Comparison of ENCODE assay signal across 8 mouse cellular contexts in the genomic region with DNA sequence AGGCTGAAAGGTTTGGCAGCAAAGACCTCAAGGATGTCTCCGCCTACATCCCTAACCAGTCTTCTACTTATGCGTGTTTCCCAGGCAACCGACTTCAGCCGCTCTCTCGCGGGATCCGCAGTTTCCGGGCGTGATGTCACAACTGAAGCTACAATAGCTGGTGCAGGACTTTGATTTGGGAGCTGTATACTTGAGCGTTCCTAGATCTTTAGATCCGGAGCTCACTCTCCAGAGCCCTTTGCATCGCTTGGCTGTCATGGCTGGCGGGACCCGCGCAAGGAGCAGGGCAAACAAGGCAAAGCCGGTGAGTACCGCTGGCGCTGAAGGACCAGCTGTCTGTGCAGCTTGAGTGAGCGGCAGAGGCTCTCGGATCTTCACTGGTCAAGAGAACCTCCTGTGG. TPM values are rescaled to one million over a fixed set of nuclear protein-coding genes. Genes with fewer than 3 reads are reported as not detected.
DNase-seq lines count a peak whose midpoint lies in the region; ATAC-seq and TF ChIP-seq lines count a peak whose summit lies in the region.

TSS of gene Lrif1 (plus strand) at position 158 of the 400 bp plus-strand sequence.

- peak; percentile 37; the same call in 1 of the 2 replicates for TF ChIP-seq POLR2A in brain, embryonic 14.5 days (IDR thresholded peaks at IDR 0.05; ENCODE audit: borderline replicate concordance, extremely low read depth, insufficient read depth, insufficient read length, poor library complexity, severe bottlenecking)
- TF ChIP-seq POLR2A in myocyte (IDR thresholded peaks at IDR 0.05; ENCODE audit: insufficient read length, low read depth), result peak; percentile 35

- ATAC-seq in heart, embryonic 14.5 days (ENCODE audit: insufficient number of reproducible peaks, insufficient read depth, low FRiP score, low read depth), result peak; percentile 79
- ATAC-seq in liver, embryonic 11.5 days (replicated peaks; ENCODE audit: low FRiP score), result peak; percentile 85
- ATAC-seq in stomach, embryonic 14.5 days (ENCODE audit: insufficient number of reproducible peaks, insufficient read depth, low FRiP score, low read depth), result peak; percentile 95

- H3K79me2 ChIP-seq in myocyte (ENCODE audit: control insufficient read depth, insufficient read depth), result no peaks in the 10 kb centered on the region

- H3K27ac ChIP-seq in heart, embryonic 14.5 days (replicated peaks in 1 of 2; ENCODE audit: control insufficient read depth in 1 of 2, insufficient read depth in 1 of 2, low read depth in 2 of 2, low read length in 2 of 2), result 0 out of 4 replicates have a peak within 1 kb of the TSS, but pooled peaks have one; percentile 31 to 41
- H3K27ac ChIP-seq in liver, embryonic 11.5 days (ENCODE audit: low read depth, low read length), result no peak within 1 kb of the TSS
- no peak within 1 kb of the TSS for H3K27ac ChIP-seq in stomach, embryonic 14.5 days (ENCODE audit: low read length)

- peak within 1 kb of the TSS; percentile 70 for H3K4me2 ChIP-seq in heart, embryonic 14.5 days (ENCODE audit: low read length)
- H3K4me2 ChIP-seq in liver, embryonic 11.5 days, result peak within 1 kb of the TSS; percentile 26
- peak within 1 kb of the TSS; percentile 66 for H3K4me2 ChIP-seq in myocyte (ENCODE audit: low read depth)
- peak within 1 kb of the TSS; percentile 53 for H3K4me2 ChIP-seq in stomach, embryonic 14.5 days (replicated peaks; ENCODE audit: low read depth, low read length)

- H3K36me3 ChIP-seq in heart, embryonic 14.5 days (ENCODE audit: control insufficient read depth, insufficient read depth, low read length), result no peaks in the 10 kb centered on the region
- no peaks in the 10 kb centered on the region for H3K36me3 ChIP-seq in liver, embryonic 11.5 days (ENCODE audit: control insufficient read depth, insufficient read depth, low read length)
- H3K36me3 ChIP-seq in myocyte (ENCODE audit: control insufficient read depth, insufficient read depth), result no peaks in the 10 kb centered on the region
- no peaks in the 10 kb centered on the region for H3K36me3 ChIP-seq in stomach, embryonic 14.5 days (ENCODE audit: control insufficient read depth, insufficient read depth, low read length)

- TF ChIP-seq CTCF in brain, embryonic 14.5 days (IDR thresholded peaks at IDR 0.05; ENCODE audit: borderline replicate concordance, extremely low read depth, insufficient read depth, insufficient read length), result no peak

- H3K9ac ChIP-seq in heart, embryonic 14.5 days (ENCODE audit: low read length), result peak within 1 kb of the TSS; percentile 78
- H3K9ac ChIP-seq in liver, embryonic 11.5 days (ENCODE audit: low read depth, low read length), result no peak within 1 kb of the TSS
- peak within 1 kb of the TSS; percentile 28 for H3K9ac ChIP-seq in stomach, embryonic 14.5 days (replicated peaks; ENCODE audit: low read depth, low read length)

- peak; percentile 94 for DNase-seq in CD4-positive helper T cell, adult 2 months (ENCODE audit: low read depth, low spot score)
- DNase-seq in brain, embryonic 14.5 days (ENCODE audit: low read depth), result peak; percentile 97
- peak; percentile 0 for DNase-seq in fat pad, adult 2 months (ENCODE audit: extremely low read depth, low read depth, low spot score)
- DNase-seq in kidney, postnatal 10 days, result peak; percentile 78
- peak; percentile 44 for DNase-seq in liver, embryonic 11.5 days (ENCODE audit: low spot score)

- peak within 1 kb of the TSS; percentile 49 to 79 for H3K4me3 ChIP-seq in heart, embryonic 14.5 days (ENCODE audit: control insufficient read depth in 1 of 2, insufficient read depth in 1 of 2, low read depth in 1 of 2, low read length in 2 of 2)
- H3K4me3 ChIP-seq in liver, embryonic 11.5 days (ENCODE audit: low read depth, low read length), result peak within 1 kb of the TSS; percentile 34
- H3K4me3 ChIP-seq in myocyte, result peak within 1 kb of the TSS; percentile 33
- H3K4me3 ChIP-seq in stomach, embryonic 14.5 days (ENCODE audit: low read depth, low read length), result peak within 1 kb of the TSS; percentile 54

- under 1% methylated on average over 20 of the region's 20 CpGs for WGBS in heart, embryonic 14.5 days
- 2% methylated on average over 20 of the region's 20 CpGs for WGBS in liver, embryonic 11.5 days
- under 1% methylated on average over 20 of the region's 20 CpGs for WGBS in stomach, embryonic 14.5 days

- H3K4me1 ChIP-seq in heart, embryonic 14.5 days (ENCODE audit: control insufficient read depth in 2 of 2, insufficient read depth in 2 of 2, low read length in 2 of 2), result no peaks in the 10 kb centered on the region
- no peaks in the 10 kb centered on the region for H3K4me1 ChIP-seq in liver, embryonic 11.5 days (replicated peaks; ENCODE audit: control insufficient read depth, insufficient read depth, low read length)
- no peaks in the 10 kb centered on the region for H3K4me1 ChIP-seq in stomach, embryonic 14.5 days (ENCODE audit: control insufficient read depth, insufficient read depth, low read length)

- no peak within 1 kb of the TSS for H3ac ChIP-seq in myocyte (ENCODE audit: control insufficient read depth, insufficient read length)

- H3K9me3 ChIP-seq in heart, embryonic 14.5 days (ENCODE audit: control insufficient read depth, low read length), result no peaks in the 10 kb centered on the region
- H3K9me3 ChIP-seq in liver, embryonic 11.5 days (ENCODE audit: control insufficient read depth, low read length), result no peaks in the 10 kb centered on the region
- peaks cover 3% of the 10 kb centered on the region; the same call in 1 of the 2 replicates for H3K9me3 ChIP-seq in stomach, embryonic 14.5 days (ENCODE audit: control insufficient read depth, low read depth, low read length)

- no peaks in the 10 kb centered on the region for H3K27me3 ChIP-seq in heart, embryonic 14.5 days (ENCODE audit: control insufficient read depth, insufficient read depth, low read length)
- H3K27me3 ChIP-seq in liver, embryonic 11.5 days (replicated peaks; ENCODE audit: control insufficient read depth, insufficient read depth, low read length), result no peaks in the 10 kb centered on the region
- no peaks in the 10 kb centered on the region for H3K27me3 ChIP-seq in myocyte (ENCODE audit: control insufficient read depth, insufficient read depth, insufficient read length)
- no peaks in the 10 kb centered on the region for H3K27me3 ChIP-seq in stomach, embryonic 14.5 days (ENCODE audit: control insufficient read depth, insufficient read depth, low read length)

TF ChIP-seq in myocyte, 11 proteins besides CTCF, POLR2A, EP300 and RAD21:
- TF ChIP-seq POLR2AphosphoS2 (IDR thresholded peaks at IDR 0.05; ENCODE audit: insufficient read length, low read depth) (no peak), MYOD1 (IDR thresholded peaks at IDR 0.05; ENCODE audit: control insufficient read depth in 1 of 3, insufficient read length in 2 of 3, low read depth in 2 of 3) (peak in 1 of 3 experiments; percentile 3), TCF12 (IDR thresholded peaks at IDR 0.05; ENCODE audit: insufficient read depth, poor library complexity, severe bottlenecking) (no peak), TCF3 (IDR thresholded peaks at IDR 0.05; ENCODE audit: insufficient read length, low read depth) (no peak)

RNA-seq across cellular contexts. Expression of gene Lrif1, which starts in this region (rescaled TPM):
- polyA plus RNA-seq in brain, embryonic 14.5 days (2012; rRNA removed), result 14.3 and 15.5 TPM in 2 replicates
- 13.2 and 13.7 TPM in 2 replicates for polyA plus RNA-seq in heart, embryonic 14.5 days (2014; fragmentation: Nextera tagmentation; extraction: Ambion mirVana)
- polyA plus RNA-seq in liver, embryonic 11.5 days (2014; fragmentation: Nextera tagmentation; extraction: Ambion mirVana), result 10.7 and 11.8 TPM in 2 replicates
- polyA plus RNA-seq in myocyte (2012; fragmentation: generic; extraction: Trizol), result 9.7 TPM
- polyA plus RNA-seq in stomach, embryonic 14.5 days (2014; fragmentation: Nextera tagmentation; extraction: Ambion mirVana), result 18.0 and 18.9 TPM in 2 replicates

Comparison
In these comparisons a context has a peak if more than half of its experiments do, and no peak if none do; other contexts are left out.
1. DNase-seq: peak in every context shown above with its lines; median percentile 97 in brain, embryonic 14.5 days; 94 in CD4-positive helper T cell, adult 2 months; 78 in kidney, postnatal 10 days; 44 in liver, embryonic 11.5 days; 0 in fat pad, adult 2 months.
2. H3K27ac ChIP-seq: peak in heart, embryonic 14.5 days (2 of 2); none in liver, embryonic 11.5 days (single experiment) and stomach, embryonic 14.5 days (single experiment).
3. Peak in every context shown above with its lines, with median percentiles within 50 percentile points of each other: ATAC-seq, H3K4me2 ChIP-seq and H3K4me3 ChIP-seq.